Mouse (Mus musculus): Measurements from ENCODE around the gene Gpr88. TPM values are rescaled to one million over a fixed set of nuclear protein-coding genes. Genes with fewer than 3 reads are reported as not detected.

Gpr88 gene
- not detected for total RNA-seq (2023)

DNA sequence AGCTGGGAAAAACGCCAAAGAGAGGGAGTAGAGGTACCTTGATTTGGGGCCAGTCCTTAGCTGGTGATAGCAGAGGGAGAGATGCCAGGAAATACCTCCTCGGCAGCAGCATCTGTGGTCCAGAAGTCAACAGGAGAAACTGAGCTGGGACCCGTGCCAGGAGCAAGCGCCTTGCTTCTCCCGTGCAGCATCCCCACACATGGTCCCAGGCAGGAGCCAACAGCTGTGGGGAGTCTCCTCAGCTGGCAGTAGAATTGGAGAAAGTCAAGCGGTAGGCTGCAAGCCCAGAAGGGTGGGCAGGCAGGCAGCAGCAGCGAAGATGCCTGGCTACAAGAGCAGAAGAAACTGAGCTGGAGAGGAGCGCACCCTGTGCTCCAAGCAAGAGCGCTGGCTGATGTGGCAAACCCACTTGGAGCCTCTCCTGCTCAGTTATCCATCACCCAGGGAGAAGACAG lies at the start of gene Gpr88:
Gpr88 (minus strand) TSS at position 427 of the 455 bp plus-strand sequence.

Other genes starting within 250 kb of the Gpr88 start
- gene Slc30a7, start 246.1 kb downstream of the Gpr88 start, total RNA-seq (2023): 36.5 TPM
- 5.1 TPM for gene Extl2, start 246.0 kb downstream of the Gpr88 start, total RNA-seq (2023)
- gene Vcam1, start 123.8 kb downstream of the Gpr88 start, total RNA-seq (2023): 14.8 TPM
- 12.3 TPM for gene Cdc14a, start 170.5 kb upstream of the Gpr88 start, total RNA-seq (2023)